Mouse (Mus musculus): ENCODE measurements at regions not wholly inside any gene's neighbourhood (a gene's known extent, or its start where the extent isn't known, plus 50 kb on each side); places are given as distances from the start of the nearest gene placed in this dataset.

DNA sequence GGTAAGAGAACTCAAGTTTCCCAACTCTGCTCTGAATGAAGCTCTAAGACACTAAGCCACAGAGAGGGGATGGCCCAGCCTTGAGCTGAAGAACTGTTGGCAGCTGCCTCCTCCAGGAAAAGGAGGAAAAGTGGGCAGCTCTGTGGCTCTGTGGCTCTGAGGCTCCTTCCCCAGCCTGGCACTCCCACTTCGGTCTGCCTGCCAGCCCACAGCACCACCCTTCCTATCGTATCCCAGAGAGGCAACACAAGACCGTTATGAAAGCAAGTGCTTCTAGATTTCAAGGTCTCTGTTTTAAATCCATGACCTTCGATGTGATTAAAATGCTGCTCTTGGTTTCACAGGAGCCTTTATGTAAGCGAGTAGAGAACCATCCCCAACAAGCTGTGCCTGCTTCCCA, 53.5 kb upstream of the Kcna5 start:
- no peaks in the 10 kb centered on the region for H3K9me3 ChIP-seq (ENCODE audit: control insufficient read depth, low read length)
- TF ChIP-seq EP300 (optimal IDR thresholded peaks at IDR 0.05) (no peak), CTCF (IDR thresholded peaks at IDR 0.05; ENCODE audit: low read depth) (no peak)
- no peaks in the 10 kb centered on the region for H3K36me3 ChIP-seq (ENCODE audit: control insufficient read depth, insufficient read depth, low read length)
- H3K4me3 ChIP-seq (ENCODE audit: low read depth, low read length) = no peak overlapping the region
- H3K4me2 ChIP-seq (replicated peaks; ENCODE audit: low read depth) = no peak overlapping the region
- H3K4me1 ChIP-seq (replicated peaks; ENCODE audit: control insufficient read depth, insufficient read depth) = no peaks in the 10 kb centered on the region
- no peak overlapping the region for H3K27ac ChIP-seq (replicated peaks)
- DNase-seq (ENCODE audit: low spot score) = no peak
- ATAC-seq (ENCODE audit: low FRiP score, low TSS enrichment) = no peak
- WGBS = 88% methylated on average over 5 of the region's 5 CpGs
- H3K27me3 ChIP-seq (ENCODE audit: control insufficient read depth, insufficient read depth, low read length) = no peaks in the 10 kb centered on the region
- H3K9ac ChIP-seq (ENCODE audit: low read length) = no peak overlapping the region

DNA sequence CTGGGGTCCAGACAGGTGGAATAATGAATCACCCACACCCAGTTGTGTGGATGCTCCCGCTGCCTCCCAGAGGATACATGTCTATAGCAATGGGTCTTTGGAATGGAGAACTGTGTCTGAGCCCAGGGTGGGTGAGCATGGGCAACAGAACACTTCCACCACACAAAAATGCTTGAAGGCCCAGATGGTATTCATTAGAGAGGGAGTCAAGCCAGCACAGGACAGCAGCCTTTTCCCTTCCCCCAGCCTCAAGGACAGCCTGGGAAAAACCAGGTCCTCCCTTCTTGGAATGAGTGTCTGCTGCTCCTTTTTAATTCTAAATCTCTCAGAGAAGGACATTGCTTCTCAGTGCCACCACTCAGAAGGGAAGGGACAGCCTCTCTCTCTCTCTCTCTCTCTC, 52.3 kb upstream of the Kcna5 start:
- Histone ChIP-seq H3K4me3 (ENCODE audit: low read depth, low read length) (no peak overlapping the region), H3K4me1 (replicated peaks; ENCODE audit: control insufficient read depth, insufficient read depth) (no peaks in the 10 kb centered on the region), H3K27ac (replicated peaks) (no peak overlapping the region), H3K36me3 (ENCODE audit: control insufficient read depth, insufficient read depth, low read length) (no peaks in the 10 kb centered on the region), H3K27me3 (ENCODE audit: control insufficient read depth, insufficient read depth, low read length) (no peaks in the 10 kb centered on the region), H3K4me2 (replicated peaks; ENCODE audit: low read depth) (no peak overlapping the region), H3K9ac (ENCODE audit: low read length) (no peak overlapping the region), H3K9me3 (ENCODE audit: control insufficient read depth, low read length) (no peaks in the 10 kb centered on the region)
- WGBS = 96% methylated on average over 1 of the region's 1 CpGs
- TF ChIP-seq EP300 (optimal IDR thresholded peaks at IDR 0.05) = no peak
- no peak for TF ChIP-seq CTCF (IDR thresholded peaks at IDR 0.05; ENCODE audit: low read depth)
- DNase-seq (ENCODE audit: low spot score) (no peak), ATAC-seq (ENCODE audit: low FRiP score, low TSS enrichment) (no peak)

GRCm38 (mm10) chr6:126585813-126586212, 50.6 kb upstream of the Kcna5 start:
- no peak overlapping the region for H3K9ac ChIP-seq (ENCODE audit: low read length)
- H3K36me3 ChIP-seq (ENCODE audit: control insufficient read depth, insufficient read depth, low read length) = no peaks in the 10 kb centered on the region
- no peaks in the 10 kb centered on the region for H3K4me1 ChIP-seq (replicated peaks; ENCODE audit: control insufficient read depth, insufficient read depth)
- H3K27ac ChIP-seq (replicated peaks) = no peak overlapping the region
- no peaks in the 10 kb centered on the region for H3K9me3 ChIP-seq (ENCODE audit: control insufficient read depth, low read length)
- ATAC-seq (ENCODE audit: low FRiP score, low TSS enrichment) (peak; percentile 64; the same call in 1 of the 2 replicates), DNase-seq (ENCODE audit: low spot score) (peak; percentile 27)
- H3K4me3 ChIP-seq (ENCODE audit: low read depth, low read length) = no peak overlapping the region
- H3K27me3 ChIP-seq (ENCODE audit: control insufficient read depth, insufficient read depth, low read length) = no peaks in the 10 kb centered on the region
- H3K4me2 ChIP-seq (replicated peaks; ENCODE audit: low read depth) = no peak overlapping the region
- WGBS = 42% methylated on average over 7 of the region's 7 CpGs
- TF ChIP-seq EP300 (optimal IDR thresholded peaks at IDR 0.05) (no peak), CTCF (IDR thresholded peaks at IDR 0.05; ENCODE audit: low read depth) (no peak)

Measured in stomach, postnatal 0 days (tissue).